Mouse (Mus musculus) liver (tissue): ENCODE measurements around the gene Bend7.

ENCODE experiments used
- DNase-seq: peaks from one replicate; pipeline ENCODE4 v3.0.0-alpha.2; 2020; ENCODE audit warnings: mixed read lengths

Bend7 gene

GRCm38 (mm10) chr2:4782809-4783641, 65.4 kb downstream of the Bend7 start:
- DNase-seq, result no peak

- no peak for DNase-seq
Measured at GRCm38 (mm10) chr2:4784012-4784411, 66.4 kb downstream of the Bend7 start.

- DNase-seq, result no peak
Measured at GRCm38 (mm10) chr2:4785016-4785415, 67.4 kb downstream of the Bend7 start.

GRCm38 (mm10) chr2:4787223-4787622, 69.6 kb downstream of the Bend7 start:
- DNase-seq, result no peak

- DNase-seq, result no peak
Measured at GRCm38 (mm10) chr2:4791646-4792045, 74.0 kb downstream of the Bend7 start.

GRCm38 (mm10) chr2:4792554-4792953, 74.9 kb downstream of the Bend7 start:
- DNase-seq, result no peak

GRCm38 (mm10) chr2:4802395-4803176, 85.0 kb downstream of the Bend7 start:
- no peak for DNase-seq

GRCm38 (mm10) chr2:4816308-4816707, 98.7 kb downstream of the Bend7 start:
- no peak for DNase-seq

GRCm38 (mm10) chr2:4817678-4818077, 100.0 kb downstream of the Bend7 start:
- DNase-seq, result no peak

- DNase-seq, result no peak
Measured at GRCm38 (mm10) chr2:4820230-4820629, 102.6 kb downstream of the Bend7 start.

- DNase-seq, result no peak
Measured at GRCm38 (mm10) chr2:4824067-4824466, 106.4 kb downstream of the Bend7 start.

GRCm38 (mm10) chr2:4828032-4828431, 110.4 kb downstream of the Bend7 start:
- DNase-seq, result no peak

GRCm38 (mm10) chr2:4828446-4828997, 110.9 kb downstream of the Bend7 start:
- DNase-seq, result no peak

- no peak for DNase-seq
Measured at GRCm38 (mm10) chr2:4829007-4829406, 111.4 kb downstream of the Bend7 start.

- no peak for DNase-seq
Measured at GRCm38 (mm10) chr2:4829489-4830065, 111.9 kb downstream of the Bend7 start.

GRCm38 (mm10) chr2:4831493-4831892, 113.9 kb downstream of the Bend7 start:
- no peak for DNase-seq

- DNase-seq, result no peak
Measured at GRCm38 (mm10) chr2:4832166-4832565, 114.5 kb downstream of the Bend7 start.

- no peak for DNase-seq
Measured at GRCm38 (mm10) chr2:4849449-4849848, 131.8 kb downstream of the Bend7 start.
